Mouse (Mus musculus) bone marrow, adult 2 months (tissue): ENCODE data around the gene Fbxl13.

ENCODE experiments used
- CTCF ChIP-seq: fragments of 200-500 bp; IDR thresholded peaks from 2 replicates; pipeline ENCODE4 v1.5.1; 2011; ENCODE audit warnings: low read length, control low read depth; ENCODE audit not compliant: control insufficient read depth, insufficient read depth
- POLR2A ChIP-seq: fragments of 200-500 bp; IDR thresholded peaks from 2 replicates; pipeline ENCODE4 v1.6.1; 2011; ENCODE audit warnings: low read depth, mild to moderate bottlenecking, control low read depth, low read length, borderline replicate concordance; ENCODE audit not compliant: control insufficient read depth

- TF ChIP-seq POLR2A (no peak), CTCF (no peak)
Measured at GRCm38 (mm10) chr5:21494781-21495180, 150.7 kb downstream of the Fbxl13 start.
